Mouse (Mus musculus): Measurements from ENCODE around the gene Akap5. TPM values are rescaled to one million over a fixed set of nuclear protein-coding genes. Genes with fewer than 3 reads are reported as not detected.

The Akap5 gene
- 23.3 and 28.7 TPM in 2 replicates for polyA plus RNA-seq (2015; fragmentation: Nextera tagmentation; extraction: Ambion mirVana)

- no peaks in the 10 kb centered on the region for H3K9me3 ChIP-seq
- ATAC-seq (ENCODE audit: borderline replicate concordance, extremely low read depth, low FRiP score, low TSS enrichment): peak; percentile 90
- peaks cover 23% of the 10 kb centered on the region for H3K4me1 ChIP-seq
- H3K36me3 ChIP-seq: peaks cover 13% of the 10 kb centered on the region; the same call in 1 of the 2 replicates
- 0 out of 2 replicates have a peak within 1 kb of the TSS, but pooled peaks have one; percentile 2 for H3K27ac ChIP-seq
- peak within 1 kb of the TSS; percentile 87 for H3K4me2 ChIP-seq
- H3K27me3 ChIP-seq: no peaks in the 10 kb centered on the region
- H3K9ac ChIP-seq: peak within 1 kb of the TSS; percentile 67
- peak within 1 kb of the TSS; percentile 62 for H3K4me3 ChIP-seq
- 2% methylated on average over 53 of the region's 53 CpGs for WGBS
Measured at GRCm38 (mm10) chr12:76324679-76325431, at the start of gene Akap5. TSS of gene Akap5 (plus strand) at chr12:76324891.

GRCm38 (mm10) chr12:76278209-76278608, 46.5 kb upstream of the Akap5 start:
- H3K9me3 ChIP-seq: no peaks in the 10 kb centered on the region
- 49% methylated on average over 6 of the region's 6 CpGs for WGBS
- H3K4me1 ChIP-seq: no peaks in the 10 kb centered on the region
- H3K27ac ChIP-seq: no peak overlapping the region
- no peak overlapping the region for H3K9ac ChIP-seq
- H3K4me2 ChIP-seq: no peak overlapping the region
- no peaks in the 10 kb centered on the region for H3K27me3 ChIP-seq
- peaks cover 26% of the 10 kb centered on the region for H3K36me3 ChIP-seq
- H3K4me3 ChIP-seq: no peak overlapping the region
- ATAC-seq (ENCODE audit: borderline replicate concordance, extremely low read depth, low FRiP score, low TSS enrichment): no peak

- no peak for ATAC-seq (ENCODE audit: borderline replicate concordance, extremely low read depth, low FRiP score, low TSS enrichment)
- Histone ChIP-seq H3K9me3 (no peaks in the 10 kb centered on the region), H3K4me3 (no peak overlapping the region), H3K36me3 (peaks cover 42% of the 10 kb centered on the region), H3K4me1 (no peaks in the 10 kb centered on the region), H3K4me2 (no peak overlapping the region), H3K27me3 (no peaks in the 10 kb centered on the region), H3K27ac (no peak overlapping the region), H3K9ac (no peak overlapping the region)
- WGBS: 83% methylated on average over 9 of the region's 9 CpGs
Measured at GRCm38 (mm10) chr12:76280556-76280955, 44.1 kb upstream of the Akap5 start.

- no peak overlapping the region for H3K4me3 ChIP-seq
- H3K27me3 ChIP-seq: no peaks in the 10 kb centered on the region
- H3K9ac ChIP-seq: no peak overlapping the region
- ATAC-seq (ENCODE audit: borderline replicate concordance, extremely low read depth, low FRiP score, low TSS enrichment): no peak
- H3K9me3 ChIP-seq: no peaks in the 10 kb centered on the region
- no peak overlapping the region for H3K4me2 ChIP-seq
- WGBS: 84% methylated on average over 2 of the region's 2 CpGs
- no peaks in the 10 kb centered on the region for H3K4me1 ChIP-seq
- no peak overlapping the region for H3K27ac ChIP-seq
- H3K36me3 ChIP-seq: peaks cover 44% of the 10 kb centered on the region
Measured at GRCm38 (mm10) chr12:76281111-76281660, 43.5 kb upstream of the Akap5 start.

- Histone ChIP-seq H3K27me3 (no peaks in the 10 kb centered on the region), H3K9ac (no peak overlapping the region), H3K9me3 (no peaks in the 10 kb centered on the region), H3K4me2 (no peak overlapping the region), H3K36me3 (peaks cover 44% of the 10 kb centered on the region), H3K4me1 (no peaks in the 10 kb centered on the region), H3K27ac (no peak overlapping the region), H3K4me3 (no peak overlapping the region)
- WGBS: 39% methylated on average over 4 of the region's 4 CpGs
- no peak for ATAC-seq (ENCODE audit: borderline replicate concordance, extremely low read depth, low FRiP score, low TSS enrichment)
Measured at GRCm38 (mm10) chr12:76282132-76282531, 42.6 kb upstream of the Akap5 start.

GRCm38 (mm10) chr12:76282532-76283173, 42.0 kb upstream of the Akap5 start:
- Histone ChIP-seq H3K27ac (no peak overlapping the region), H3K27me3 (no peaks in the 10 kb centered on the region), H3K4me3 (no peak overlapping the region), H3K9me3 (no peaks in the 10 kb centered on the region), H3K9ac (no peak overlapping the region), H3K4me1 (no peaks in the 10 kb centered on the region), H3K36me3 (peaks cover 46% of the 10 kb centered on the region), H3K4me2 (no peak overlapping the region)
- WGBS: 90% methylated on average over 17 of the region's 17 CpGs
- no peak; the same call in 1 of the 2 replicates for ATAC-seq (ENCODE audit: borderline replicate concordance, extremely low read depth, low FRiP score, low TSS enrichment)

GRCm38 (mm10) chr12:76285418-76285817, 39.3 kb upstream of the Akap5 start:
- no peak overlapping the region for H3K4me3 ChIP-seq
- H3K9me3 ChIP-seq: no peaks in the 10 kb centered on the region
- no peak overlapping the region for H3K4me2 ChIP-seq
- no peak overlapping the region for H3K9ac ChIP-seq
- peaks cover 63% of the 10 kb centered on the region for H3K36me3 ChIP-seq
- ATAC-seq (ENCODE audit: borderline replicate concordance, extremely low read depth, low FRiP score, low TSS enrichment): no peak
- no peaks in the 10 kb centered on the region for H3K4me1 ChIP-seq
- WGBS: 67% methylated on average over 6 of the region's 6 CpGs
- no peak overlapping the region for H3K27ac ChIP-seq
- no peaks in the 10 kb centered on the region for H3K27me3 ChIP-seq

- H3K9ac ChIP-seq: no peak overlapping the region
- no peak overlapping the region for H3K4me3 ChIP-seq
- H3K27ac ChIP-seq: no peak overlapping the region
- no peak overlapping the region for H3K4me2 ChIP-seq
- H3K27me3 ChIP-seq: no peaks in the 10 kb centered on the region
- H3K4me1 ChIP-seq: no peaks in the 10 kb centered on the region
- WGBS: 82% methylated on average over 8 of the region's 8 CpGs
- peaks cover 66% of the 10 kb centered on the region for H3K36me3 ChIP-seq
- no peak for ATAC-seq (ENCODE audit: borderline replicate concordance, extremely low read depth, low FRiP score, low TSS enrichment)
- H3K9me3 ChIP-seq: no peaks in the 10 kb centered on the region
Measured at GRCm38 (mm10) chr12:76287986-76288385, 36.7 kb upstream of the Akap5 start.

GRCm38 (mm10) chr12:76288494-76288893, 36.2 kb upstream of the Akap5 start:
- no peak overlapping the region for H3K4me2 ChIP-seq
- no peak for ATAC-seq (ENCODE audit: borderline replicate concordance, extremely low read depth, low FRiP score, low TSS enrichment)
- no peak overlapping the region for H3K4me3 ChIP-seq
- no peak overlapping the region for H3K9ac ChIP-seq
- no peaks in the 10 kb centered on the region for H3K9me3 ChIP-seq
- 85% methylated on average over 5 of the region's 5 CpGs for WGBS
- H3K27me3 ChIP-seq: no peaks in the 10 kb centered on the region
- no peaks in the 10 kb centered on the region for H3K4me1 ChIP-seq
- no peak overlapping the region for H3K27ac ChIP-seq
- peaks cover 61% of the 10 kb centered on the region for H3K36me3 ChIP-seq

GRCm38 (mm10) chr12:76289428-76289827, 35.3 kb upstream of the Akap5 start:
- Histone ChIP-seq H3K27ac (no peak overlapping the region), H3K4me2 (no peak overlapping the region), H3K4me1 (no peaks in the 10 kb centered on the region), H3K4me3 (no peak overlapping the region), H3K9ac (no peak overlapping the region), H3K9me3 (no peaks in the 10 kb centered on the region), H3K36me3 (peaks cover 59% of the 10 kb centered on the region), H3K27me3 (no peaks in the 10 kb centered on the region)
- ATAC-seq (ENCODE audit: borderline replicate concordance, extremely low read depth, low FRiP score, low TSS enrichment): no peak
- WGBS: 94% methylated on average over 12 of the region's 12 CpGs

GRCm38 (mm10) chr12:76290271-76290670, 34.4 kb upstream of the Akap5 start:
- no peaks in the 10 kb centered on the region for H3K4me1 ChIP-seq
- H3K27ac ChIP-seq: no peak overlapping the region
- H3K36me3 ChIP-seq: peaks cover 62% of the 10 kb centered on the region
- no peak overlapping the region for H3K4me2 ChIP-seq
- no peak for ATAC-seq (ENCODE audit: borderline replicate concordance, extremely low read depth, low FRiP score, low TSS enrichment)
- H3K9ac ChIP-seq: no peak overlapping the region
- H3K4me3 ChIP-seq: no peak overlapping the region
- H3K9me3 ChIP-seq: no peaks in the 10 kb centered on the region
- H3K27me3 ChIP-seq: no peaks in the 10 kb centered on the region
- WGBS: 92% methylated on average over 2 of the region's 2 CpGs

GRCm38 (mm10) chr12:76293192-76293591, 31.5 kb upstream of the Akap5 start:
- H3K27me3 ChIP-seq: no peaks in the 10 kb centered on the region
- WGBS: 44% methylated on average over 7 of the region's 7 CpGs
- H3K9me3 ChIP-seq: no peaks in the 10 kb centered on the region
- no peak overlapping the region for H3K9ac ChIP-seq
- no peak overlapping the region for H3K4me3 ChIP-seq
- no peak for ATAC-seq (ENCODE audit: borderline replicate concordance, extremely low read depth, low FRiP score, low TSS enrichment)
- no peak overlapping the region for H3K27ac ChIP-seq
- H3K4me2 ChIP-seq: no peak overlapping the region
- H3K36me3 ChIP-seq: peaks cover 69% of the 10 kb centered on the region
- no peaks in the 10 kb centered on the region for H3K4me1 ChIP-seq
